Mouse (Mus musculus): ENCODE results near the gene 4932438H23Rik. TPM values are rescaled to one million over a fixed set of nuclear protein-coding genes. Genes with fewer than 3 reads are reported as not detected.

The 4932438H23Rik gene
- polyA plus RNA-seq, 1 experiment = 0.01 TPM

DNA sequence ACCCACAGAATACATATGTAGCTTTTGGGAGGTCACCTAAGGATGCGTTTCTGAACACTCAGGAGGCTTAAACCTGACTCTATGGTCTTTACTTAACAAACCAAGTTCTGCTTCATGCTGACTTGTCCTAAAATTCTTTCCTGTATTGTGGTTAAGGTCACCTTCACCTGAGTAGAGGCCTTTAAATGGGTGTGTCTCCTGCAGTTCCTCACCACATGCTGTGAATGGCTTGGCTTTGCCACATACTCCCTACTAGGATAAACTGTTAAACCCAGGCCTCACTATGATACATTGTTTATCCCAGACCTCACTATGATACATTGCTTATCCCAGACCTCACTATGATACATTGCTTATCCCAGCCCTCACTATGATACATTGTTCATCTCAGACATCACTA, 22.7 kb downstream of the 4932438H23Rik start:
- Histone ChIP-seq H3K4me3 (no peak overlapping the region), H3K36me3 (ENCODE audit: control insufficient read depth, insufficient read depth) (no peaks in the 10 kb centered on the region), H3K79me2 (ENCODE audit: control insufficient read depth, insufficient read depth) (no peaks in the 10 kb centered on the region), H3K4me2 (ENCODE audit: low read depth) (no peak overlapping the region), H3ac (ENCODE audit: control insufficient read depth, insufficient read length) (no peak overlapping the region), H3K27me3 (ENCODE audit: control insufficient read depth, insufficient read depth, insufficient read length) (peaks cover 32% of the 10 kb centered on the region)
- TF ChIP-seq POLR2A (IDR thresholded peaks at IDR 0.05; ENCODE audit: insufficient read length, low read depth) (no peak), USF1 (IDR thresholded peaks at IDR 0.05; ENCODE audit: low read depth) (no peak)

DNA sequence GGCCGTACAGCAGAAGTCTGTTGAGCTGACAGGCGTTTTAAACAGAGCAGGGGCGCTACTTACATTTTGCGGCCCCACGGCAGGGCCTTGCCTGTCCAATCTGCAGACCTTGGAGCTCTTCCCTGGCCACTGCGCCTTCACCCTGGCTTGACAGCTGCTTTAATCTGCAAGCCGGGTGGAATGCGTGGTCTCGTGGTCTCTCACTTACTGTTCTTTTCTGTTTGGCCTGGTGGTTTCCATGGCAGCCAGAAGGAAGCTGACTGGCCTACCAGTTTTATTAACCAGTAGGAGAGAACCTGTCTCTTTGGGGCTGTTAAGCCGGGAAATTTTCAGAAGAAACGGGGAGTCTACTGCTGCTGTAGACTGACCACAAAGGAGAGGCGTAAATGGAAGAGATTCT, 26.0 kb downstream of the 4932438H23Rik start:
- H3K27me3 ChIP-seq (ENCODE audit: control insufficient read depth, insufficient read depth, insufficient read length) = peaks cover 46% of the 10 kb centered on the region
- no peaks in the 10 kb centered on the region for H3K79me2 ChIP-seq (ENCODE audit: control insufficient read depth, insufficient read depth)
- H3K4me3 ChIP-seq = no peak overlapping the region
- H3ac ChIP-seq (ENCODE audit: control insufficient read depth, insufficient read length) = no peak overlapping the region
- no peak overlapping the region for H3K4me2 ChIP-seq (ENCODE audit: low read depth)
- TF ChIP-seq MYOG (IDR thresholded peaks at IDR 0.05; ENCODE audit: control insufficient read depth in 1 of 3, insufficient read depth in 1 of 3, insufficient read length in 2 of 3, low read depth in 2 of 3) (peak in 2 of 3 experiments; percentile 37 to 48), CEBPB (IDR thresholded peaks at IDR 0.05; ENCODE audit: insufficient read depth, poor library complexity, severe bottlenecking) (no peak)
- H3K36me3 ChIP-seq (ENCODE audit: control insufficient read depth, insufficient read depth) = no peaks in the 10 kb centered on the region

DNA sequence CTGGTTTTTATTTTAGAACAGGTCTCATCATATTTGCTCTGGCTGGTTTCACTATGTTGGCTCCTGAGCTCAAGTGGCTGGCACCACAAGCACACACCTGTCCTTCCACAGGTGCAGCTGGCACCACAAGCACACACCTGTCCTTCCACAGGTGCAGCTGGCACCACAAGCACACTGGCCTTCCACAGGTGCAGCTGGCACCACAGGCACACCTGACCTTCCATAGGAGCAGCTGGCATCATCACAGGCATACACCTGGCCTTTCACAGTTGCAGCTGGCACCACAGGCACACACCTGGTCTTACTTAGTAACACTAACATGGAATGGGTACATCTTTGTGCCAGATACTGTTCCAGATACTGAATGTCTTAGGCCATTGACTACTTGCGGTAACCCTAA, 27.8 kb downstream of the 4932438H23Rik start:
- TF ChIP-seq MYOD1 (IDR thresholded peaks at IDR 0.05; ENCODE audit: control insufficient read depth in 1 of 3, insufficient read length in 2 of 3, low read depth in 2 of 3) (peak in 2 of 3 experiments; percentile 63 to 75), MYOG (IDR thresholded peaks at IDR 0.05; ENCODE audit: control insufficient read depth in 1 of 3, insufficient read depth in 1 of 3, insufficient read length in 2 of 3, low read depth in 2 of 3) (peak in 2 of 3 experiments; percentile 84 to 86), TCF3 (IDR thresholded peaks at IDR 0.05; ENCODE audit: insufficient read length, low read depth) (peak; percentile 87), POLR2A (IDR thresholded peaks at IDR 0.05; ENCODE audit: insufficient read length, low read depth) (no peak)

DNA sequence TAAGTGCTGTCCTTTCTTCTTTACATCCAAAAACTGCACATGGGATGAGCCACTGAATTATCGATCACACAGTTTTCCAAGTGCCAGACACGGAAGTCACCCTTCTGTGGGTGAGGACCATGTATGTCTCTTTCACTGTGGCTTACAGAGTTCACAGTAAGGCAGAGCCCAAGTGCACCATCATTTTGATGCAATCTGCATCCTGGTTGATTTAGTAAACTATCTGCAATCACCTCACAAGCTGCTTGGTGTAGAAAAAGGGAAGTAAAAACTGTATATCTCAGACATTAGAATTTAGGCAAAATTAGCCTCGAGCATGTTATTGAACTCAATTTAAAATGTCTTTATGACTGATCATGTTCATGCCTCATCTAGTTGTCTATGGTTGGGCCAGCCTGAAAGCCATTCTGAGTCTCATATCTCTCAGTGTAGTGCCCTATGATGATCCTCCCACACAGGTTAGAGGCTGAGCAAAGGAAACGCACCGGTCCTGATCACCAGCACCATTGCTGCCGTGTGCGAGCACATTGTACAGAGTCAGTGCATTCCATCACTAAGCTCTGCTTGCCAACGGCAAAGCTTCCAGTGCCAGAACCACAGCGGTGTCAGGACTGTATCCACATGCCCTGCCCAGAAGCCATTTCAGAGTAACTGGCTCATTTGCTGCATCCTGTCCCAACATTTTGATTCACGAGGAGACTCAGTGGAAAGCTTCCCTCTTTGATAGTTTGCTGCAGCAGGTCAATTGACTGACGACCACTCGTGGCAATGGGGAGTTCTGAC, 30.1 kb downstream of the 4932438H23Rik start:
- peaks cover 52% of the 10 kb centered on the region for H3K27me3 ChIP-seq (ENCODE audit: control insufficient read depth, insufficient read depth, insufficient read length)
- H3ac ChIP-seq (ENCODE audit: control insufficient read depth, insufficient read length) = no peak overlapping the region
- no peak overlapping the region for H3K4me3 ChIP-seq
- no peak overlapping the region for H3K4me2 ChIP-seq (ENCODE audit: low read depth)
- no peaks in the 10 kb centered on the region for H3K36me3 ChIP-seq (ENCODE audit: control insufficient read depth, insufficient read depth)
- TF ChIP-seq E2F4 (IDR thresholded peaks at IDR 0.05; ENCODE audit: insufficient read depth) = no peak
- no peaks in the 10 kb centered on the region for H3K79me2 ChIP-seq (ENCODE audit: control insufficient read depth, insufficient read depth)

More for the DNA sequence above, 27.8 kb downstream of the 4932438H23Rik start:
- H3K4me3 ChIP-seq = no peak overlapping the region
- no peaks in the 10 kb centered on the region for H3K36me3 ChIP-seq (ENCODE audit: control insufficient read depth, insufficient read depth)
- peaks cover 58% of the 10 kb centered on the region for H3K27me3 ChIP-seq (ENCODE audit: control insufficient read depth, insufficient read depth, insufficient read length)
- H3ac ChIP-seq (ENCODE audit: control insufficient read depth, insufficient read length) = no peak overlapping the region
- no peaks in the 10 kb centered on the region for H3K79me2 ChIP-seq (ENCODE audit: control insufficient read depth, insufficient read depth)
- H3K4me2 ChIP-seq (ENCODE audit: low read depth) = no peak overlapping the region

DNA sequence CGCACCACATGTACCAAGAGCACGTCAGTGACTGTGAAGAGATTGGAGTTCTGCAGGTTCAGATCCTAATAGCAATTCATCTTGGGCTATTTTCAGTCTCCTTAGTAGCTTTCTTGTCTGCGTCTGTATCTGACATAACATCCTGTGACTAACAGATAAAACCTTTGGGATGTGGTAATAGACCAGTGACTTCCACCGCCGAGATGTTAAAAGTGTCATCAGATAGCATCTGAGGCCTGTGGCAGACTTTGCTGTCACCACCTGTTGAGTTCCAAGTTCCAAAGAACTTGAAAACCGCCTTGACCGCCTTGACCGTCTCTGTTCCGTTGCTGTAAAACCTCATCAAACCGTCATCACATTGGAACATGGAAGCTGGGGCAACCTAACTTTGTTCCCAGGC, 31.1 kb downstream of the 4932438H23Rik start:
- Histone ChIP-seq H3K4me3 (no peak overlapping the region), H3K36me3 (ENCODE audit: control insufficient read depth, insufficient read depth) (no peaks in the 10 kb centered on the region), H3ac (ENCODE audit: control insufficient read depth, insufficient read length) (no peak overlapping the region), H3K79me2 (ENCODE audit: control insufficient read depth, insufficient read depth) (no peaks in the 10 kb centered on the region), H3K4me2 (ENCODE audit: low read depth) (no peak overlapping the region), H3K27me3 (ENCODE audit: control insufficient read depth, insufficient read depth, insufficient read length) (peaks cover 52% of the 10 kb centered on the region)
- no peak for TF ChIP-seq TCF12 (IDR thresholded peaks at IDR 0.05; ENCODE audit: insufficient read depth, poor library complexity, severe bottlenecking)
- TF ChIP-seq REST (IDR thresholded peaks at IDR 0.05; ENCODE audit: insufficient read depth, insufficient read length) = no peak
- no peak for TF ChIP-seq E2F4 (IDR thresholded peaks at IDR 0.05; ENCODE audit: insufficient read depth)
- TF ChIP-seq MYOG (IDR thresholded peaks at IDR 0.05; ENCODE audit: control insufficient read depth in 1 of 3, insufficient read depth in 1 of 3, insufficient read length in 2 of 3, low read depth in 2 of 3) = no peak
- no peak for TF ChIP-seq POLR2AphosphoS2 (IDR thresholded peaks at IDR 0.05; ENCODE audit: insufficient read length, low read depth)
- no peak for TF ChIP-seq SRF (IDR thresholded peaks at IDR 0.05; ENCODE audit: control insufficient read depth, insufficient read length, low read depth)
- TF ChIP-seq USF1 (IDR thresholded peaks at IDR 0.05; ENCODE audit: low read depth) = no peak
- TF ChIP-seq TCF3 (IDR thresholded peaks at IDR 0.05; ENCODE audit: insufficient read length, low read depth) = no peak
- TF ChIP-seq MAX (IDR thresholded peaks at IDR 0.05; ENCODE audit: low read depth) = no peak
- TF ChIP-seq CEBPB (IDR thresholded peaks at IDR 0.05; ENCODE audit: insufficient read depth, poor library complexity, severe bottlenecking) = no peak
- no peak for TF ChIP-seq MYOD1 (IDR thresholded peaks at IDR 0.05; ENCODE audit: control insufficient read depth in 1 of 3, insufficient read length in 2 of 3, low read depth in 2 of 3)
- no peak for TF ChIP-seq POLR2A (IDR thresholded peaks at IDR 0.05; ENCODE audit: insufficient read length, low read depth)

Measured in myocyte (in vitro differentiated cells).